Mouse (Mus musculus) CD4-positive, CD25-positive, alpha-beta regulatory T cell, adult 4 months (primary cell): ENCODE measurements around the gene Retnla. TPM values are rescaled to one million over a fixed set of nuclear protein-coding genes. Genes with fewer than 3 reads are reported as not detected.
"Not testable (repeated sequence)": the region's sequence is repeated elsewhere in the genome, so short reads cannot be mapped to it uniquely, and the experiment has no call there.

Experiments used
- ATAC-seq: one replicate; pipeline ENCODE4 v1.8.0; 2017
- polyA plus RNA-seq, 2 experiments: library from polyadenylated mRNA; unstranded; fragments of 100-300 nt; shearing (Covaris generic); gene quantifications; one replicate each; pipeline ENCODE4 v1.2.1; 2017

Retnla gene
- polyA plus RNA-seq = not detected

DNA sequence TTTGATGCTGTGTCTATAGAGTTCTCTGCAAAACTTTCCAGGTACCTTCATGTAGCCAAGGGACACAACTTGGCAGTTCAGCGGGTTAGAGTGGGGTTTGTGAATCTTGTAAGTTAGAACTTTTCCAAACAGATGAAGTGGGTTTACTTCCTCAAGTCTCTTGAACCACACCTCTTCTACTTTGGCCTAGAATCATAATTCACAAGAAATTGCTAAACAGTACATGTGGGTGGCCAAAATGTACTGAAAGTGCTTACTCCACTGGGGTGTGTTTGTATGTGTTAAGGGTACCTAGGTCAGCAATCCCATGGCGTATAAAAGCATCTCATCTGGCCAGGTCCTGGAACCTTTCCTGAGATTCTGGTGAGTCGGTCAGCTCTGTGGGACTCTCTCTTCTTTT is at the start of gene Retnla:
Gene Retnla, plus strand, starts transcription at position 286 of the 400 bp plus-strand sequence.
- ATAC-seq = no peak

DNA sequence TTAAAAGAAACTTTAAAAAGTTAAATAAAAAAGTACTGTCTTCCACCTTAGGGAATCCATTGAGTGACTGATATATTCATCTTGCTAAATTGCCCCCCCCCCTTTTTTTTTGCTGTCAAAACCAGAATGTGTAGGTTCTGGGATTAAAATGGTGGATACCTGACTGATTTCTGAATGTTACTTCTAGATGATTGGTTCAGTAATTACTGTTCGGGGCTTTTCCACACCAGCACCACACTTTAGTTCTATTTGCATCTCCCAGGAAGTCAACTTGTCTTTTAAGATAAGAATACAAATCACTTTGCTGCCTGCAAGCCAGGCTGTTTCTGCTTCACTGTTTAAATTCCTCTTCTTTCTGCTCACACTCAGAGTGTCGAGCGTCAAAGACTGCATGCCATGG is 44.1 kb upstream of the Retnla start:
- peak; percentile 50 for ATAC-seq

DNA sequence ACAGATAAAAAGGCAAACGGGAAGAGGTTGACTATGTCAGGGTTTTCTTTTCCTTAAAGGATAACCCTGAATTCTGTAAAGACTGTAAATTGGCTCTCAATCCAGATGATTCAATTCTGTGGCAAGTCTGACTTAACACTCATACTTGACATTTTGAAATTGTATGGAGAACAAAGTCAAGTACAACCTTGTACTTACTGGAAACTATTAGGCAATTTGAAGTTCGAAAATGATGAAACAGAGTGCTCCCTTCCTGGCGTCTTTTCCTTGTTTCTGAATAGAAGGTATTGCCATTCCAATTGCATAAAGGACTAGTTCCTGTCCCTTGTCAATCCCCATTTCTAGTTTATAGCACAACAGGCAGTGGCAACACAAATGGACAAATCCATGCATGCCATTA is 42.9 kb upstream of the Retnla start:
- no peak for ATAC-seq

DNA sequence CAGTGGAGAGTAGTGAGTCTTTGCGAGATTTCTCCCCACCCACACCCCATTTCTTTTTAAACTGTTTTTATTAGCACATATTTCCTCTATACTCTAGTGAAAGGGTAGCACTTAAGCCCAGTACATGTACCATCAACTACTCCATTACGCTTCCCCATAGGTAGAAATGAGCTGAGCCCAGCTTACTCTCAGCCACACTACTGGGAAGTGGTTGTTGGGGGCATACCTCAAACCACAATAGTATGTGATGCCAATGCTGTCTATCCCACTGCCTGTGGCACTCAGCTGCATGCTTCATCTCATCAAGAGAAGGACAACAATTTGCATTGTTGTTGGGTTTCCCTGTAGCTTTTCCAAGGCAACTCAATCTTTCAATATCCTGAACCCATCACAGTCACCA is 41.4 kb upstream of the Retnla start:
- ATAC-seq = no peak

DNA sequence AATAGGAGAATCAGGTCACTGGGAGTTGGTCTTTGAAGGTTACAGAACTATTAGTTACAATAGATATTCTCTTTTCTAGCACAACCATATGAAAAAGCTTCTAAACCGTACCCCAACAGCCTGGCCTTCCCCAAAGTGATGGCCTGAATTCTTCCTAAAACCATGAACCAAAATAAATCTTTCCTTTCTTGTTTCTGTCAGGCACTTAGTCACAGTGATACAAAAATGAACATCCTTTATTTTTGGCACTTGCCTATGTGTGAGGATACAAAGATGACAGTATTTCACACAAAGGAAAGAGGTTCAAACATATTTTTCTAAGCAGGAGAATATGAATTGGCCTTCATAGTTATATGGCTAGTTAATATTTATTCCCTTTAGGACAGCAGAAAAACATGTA is 36.9 kb upstream of the Retnla start:
- no peak for ATAC-seq

DNA sequence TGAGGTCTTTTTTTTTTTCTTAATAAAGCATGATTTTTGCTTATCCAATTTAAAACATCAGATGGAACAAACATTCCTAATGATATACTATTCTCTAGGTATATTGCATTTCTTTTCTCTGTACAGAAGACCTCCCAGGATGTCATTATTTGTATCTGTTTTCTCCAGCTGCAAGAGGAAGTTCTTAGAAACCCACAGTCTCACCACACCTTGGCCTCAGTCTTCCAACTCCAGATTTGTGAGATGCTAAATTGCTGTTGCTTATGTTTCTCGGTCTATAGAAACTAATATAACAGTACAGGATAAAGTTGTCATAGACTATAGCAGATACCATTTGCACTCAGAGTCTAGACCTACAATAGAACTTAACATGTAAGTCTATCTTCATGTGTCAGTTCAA is 35.8 kb upstream of the Retnla start:
- ATAC-seq = peak; percentile 55

DNA sequence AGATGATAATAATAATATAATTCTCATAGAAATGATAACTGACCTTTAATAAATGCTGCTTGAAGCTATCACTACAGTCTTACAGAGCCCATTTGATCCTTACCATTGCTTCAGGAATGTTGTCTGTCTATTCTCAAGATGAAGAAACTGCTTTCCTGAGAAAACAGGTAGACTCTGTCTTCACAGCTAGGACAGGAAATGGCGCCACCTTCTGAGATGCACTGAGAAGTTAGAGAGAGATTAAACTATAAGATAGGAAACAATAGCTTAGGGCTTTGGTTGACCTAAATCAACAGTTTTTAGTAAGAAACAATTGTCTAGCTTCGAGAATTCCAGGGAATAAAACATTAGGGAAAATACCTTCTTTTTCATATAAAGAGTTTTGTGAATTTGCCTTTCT is 33.0 kb upstream of the Retnla start:
- peak; percentile 82 for ATAC-seq

DNA sequence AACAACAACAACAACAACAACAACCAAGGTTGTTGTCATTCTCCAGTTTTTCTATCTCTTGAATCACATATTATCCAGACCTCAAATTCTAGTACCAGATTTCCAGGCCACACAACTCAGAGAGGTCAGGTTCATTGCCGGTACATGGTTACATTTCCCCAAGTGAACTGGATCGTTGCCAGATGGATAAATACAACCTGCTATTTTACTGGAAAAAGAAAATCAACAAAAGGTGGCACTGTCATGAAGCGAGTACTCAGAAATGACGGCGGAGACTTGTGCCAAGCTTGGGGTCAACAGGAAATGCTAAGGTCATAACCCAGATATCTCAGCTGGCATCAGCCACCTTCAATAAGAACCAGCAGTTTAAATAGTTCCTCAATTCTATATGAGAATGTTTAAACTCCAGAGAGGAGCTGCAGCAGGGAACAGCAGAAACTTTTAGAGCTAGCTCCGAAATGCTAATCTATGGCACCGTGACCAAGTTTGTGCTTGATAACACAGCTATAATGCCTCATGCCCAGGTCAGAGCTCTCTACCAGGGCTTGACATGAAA is 30.4 kb upstream of the Retnla start:
- ATAC-seq = no peak

DNA sequence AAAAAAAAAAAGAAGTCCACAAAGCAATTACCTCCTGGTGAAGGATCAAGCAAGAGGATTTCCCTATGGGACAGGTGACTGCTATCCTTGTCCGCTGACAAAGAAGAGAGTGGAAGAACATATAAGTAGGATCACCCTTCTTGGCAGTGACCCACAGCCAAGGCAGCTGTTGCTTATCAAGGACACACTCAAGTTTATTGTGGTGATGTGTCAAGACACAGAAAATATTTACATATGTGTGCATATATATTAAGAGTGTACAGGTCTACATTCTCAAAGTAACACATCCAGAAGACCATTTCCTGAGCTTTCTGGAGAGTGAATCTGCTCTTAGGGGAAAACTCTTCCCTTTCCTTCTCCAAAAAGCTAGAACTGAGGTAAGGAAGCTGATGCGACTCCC is 25.7 kb upstream of the Retnla start, which contains the start of gene Retnlb:
Gene Retnlb, plus strand, starts transcription at position 162 of the 400 bp plus-strand sequence.
- ATAC-seq = no peak

DNA sequence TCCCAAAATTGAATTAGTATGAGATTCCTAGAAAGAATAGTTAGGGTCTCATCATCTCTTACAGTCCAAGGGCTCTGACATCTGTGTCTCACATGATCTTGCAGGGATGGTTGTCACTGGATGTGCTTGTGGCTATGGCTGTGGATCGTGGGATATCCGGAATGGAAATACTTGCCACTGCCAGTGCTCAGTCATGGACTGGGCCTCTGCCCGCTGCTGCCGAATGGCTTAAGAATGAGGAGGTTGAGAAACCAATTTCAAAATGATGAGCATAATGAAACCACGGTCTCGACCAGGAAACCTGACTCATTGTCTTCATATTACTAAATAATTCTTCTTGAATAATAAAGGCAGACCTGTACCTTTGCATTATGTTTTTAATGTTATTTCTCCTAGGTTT is 23.8 kb upstream of the Retnla start:
- ATAC-seq = no peak

DNA sequence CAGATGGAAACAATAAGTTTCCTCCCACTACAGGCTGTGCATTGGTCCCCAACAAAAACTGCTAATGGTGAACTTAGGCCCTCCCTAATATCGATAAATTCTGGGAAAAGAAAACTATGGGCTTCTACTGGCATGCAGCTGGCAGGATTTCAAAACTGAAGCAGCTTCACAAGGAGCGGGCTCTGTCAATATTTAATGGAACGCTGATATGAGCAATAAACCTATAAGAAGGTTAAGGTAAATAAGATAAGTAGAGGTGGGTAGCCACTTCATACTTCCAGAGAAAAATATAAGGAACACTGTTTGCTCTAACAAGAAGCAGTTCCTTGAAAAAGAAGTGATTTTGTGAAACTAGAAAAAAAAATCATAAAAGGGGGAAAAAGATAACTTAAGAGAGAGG is 15.9 kb upstream of the Retnla start:
- no peak for ATAC-seq

DNA sequence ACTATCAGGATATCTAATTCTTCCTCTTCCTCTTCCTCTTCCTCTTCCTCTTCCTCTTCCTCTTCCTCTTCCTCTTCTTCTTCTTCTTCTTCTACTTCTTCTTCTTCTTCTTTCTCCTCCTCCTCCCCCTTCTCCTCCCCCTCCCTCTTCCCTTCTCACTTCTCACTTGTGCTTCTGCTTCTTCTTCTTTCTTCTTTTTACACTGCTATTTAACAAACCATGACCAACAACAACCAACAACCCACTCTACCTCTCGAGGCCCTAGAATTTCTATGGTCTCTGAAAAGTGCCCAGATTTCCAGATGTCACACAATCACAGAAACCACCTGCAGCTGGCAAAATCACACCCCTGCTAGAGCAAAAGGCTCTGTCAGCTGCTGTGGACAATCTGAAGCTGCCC is 14.7 kb upstream of the Retnla start:
- no peak for ATAC-seq

DNA sequence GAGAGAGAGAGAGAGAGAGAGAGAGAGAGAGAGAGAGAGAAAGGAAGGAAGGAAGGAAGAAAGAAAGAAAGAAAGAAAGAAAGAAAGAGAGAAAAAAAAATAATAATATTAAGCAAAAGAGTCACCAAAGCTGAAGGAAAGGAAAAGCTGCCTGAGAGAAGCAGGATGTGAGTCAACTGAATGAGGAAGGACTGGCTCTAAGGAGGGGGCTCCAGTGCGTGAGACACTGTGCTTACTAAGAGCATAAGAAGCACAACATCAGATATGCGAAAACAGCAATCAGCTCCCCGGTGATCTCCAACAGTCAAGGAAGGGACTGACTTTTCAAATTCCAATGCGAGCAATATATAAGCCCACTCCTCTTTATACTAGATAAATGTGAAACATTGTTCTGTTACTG is 13.3 kb upstream of the Retnla start:
- no peak for ATAC-seq

DNA sequence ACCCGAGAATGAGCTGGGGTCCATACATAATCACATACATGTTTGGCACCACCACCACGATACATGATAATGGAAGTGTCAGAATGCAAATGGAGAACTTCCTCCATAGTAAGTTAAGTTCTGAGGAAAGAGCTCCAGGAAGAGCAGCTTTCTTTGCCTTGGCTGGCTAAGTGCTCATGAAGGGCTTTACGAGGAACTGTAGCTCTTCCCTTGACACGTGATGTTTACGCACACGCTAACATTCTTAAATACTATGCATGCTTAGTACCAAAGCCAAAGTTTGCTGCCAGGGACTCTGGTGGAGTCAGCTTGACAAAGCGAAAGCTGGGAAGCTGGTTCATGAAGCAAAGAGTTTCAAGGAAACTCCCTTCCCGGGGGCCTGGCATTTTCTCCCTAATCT is 10.3 kb upstream of the Retnla start:
- no peak for ATAC-seq

DNA sequence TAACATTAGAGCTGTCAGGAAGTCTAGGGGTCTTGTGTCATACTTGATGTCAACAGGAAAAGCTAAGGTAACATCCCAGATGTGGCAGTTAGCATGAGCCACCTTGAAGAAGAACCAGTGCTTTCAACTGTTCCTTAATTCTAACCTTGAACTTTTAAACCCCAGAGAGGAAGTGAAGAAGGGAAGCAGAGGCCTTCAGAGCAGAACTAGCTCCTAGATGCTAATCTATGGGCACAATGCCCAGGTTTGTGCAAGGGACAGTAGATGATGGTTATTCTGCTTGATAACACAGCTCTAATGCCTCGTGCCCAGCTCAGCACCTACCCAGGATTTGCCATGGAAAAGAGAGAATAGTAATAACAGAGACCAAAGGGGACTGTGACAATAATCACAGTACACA is 8.7 kb upstream of the Retnla start:
- not testable (repeated sequence) for ATAC-seq

DNA sequence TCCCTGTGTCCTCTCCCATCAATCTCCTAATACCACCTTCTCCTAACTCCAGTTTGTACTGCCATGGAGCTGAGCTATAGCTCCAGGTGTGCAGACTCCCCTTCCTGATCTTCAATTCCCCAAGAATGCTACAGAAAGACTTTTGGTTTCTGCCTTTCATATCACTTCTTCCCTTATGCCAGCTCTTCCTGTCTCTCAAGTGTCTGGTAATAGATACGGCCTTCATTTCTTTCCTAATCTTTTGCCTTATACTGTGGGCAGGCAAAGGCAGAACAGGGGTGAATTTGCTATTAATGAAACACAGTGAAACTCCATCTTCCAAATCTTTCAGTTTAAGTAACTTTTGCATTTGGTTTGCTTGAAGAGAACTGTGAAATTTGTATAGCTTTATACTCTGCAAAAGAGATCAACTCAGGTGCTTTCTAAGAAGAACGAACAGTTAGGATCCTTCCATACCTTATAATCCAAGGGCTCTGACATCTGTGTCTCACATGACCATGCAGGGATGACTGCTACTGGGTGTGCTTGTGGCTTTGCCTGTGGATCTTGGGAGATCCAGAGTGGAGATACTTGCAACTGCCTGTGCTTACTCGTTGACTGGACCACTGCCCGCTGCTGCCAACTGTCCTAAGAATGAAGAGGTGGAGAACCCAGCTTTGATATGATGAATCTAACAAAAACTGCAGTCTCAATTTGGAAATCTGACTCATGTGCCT is 1.5 kb downstream of the Retnla start:
- ATAC-seq = no peak

DNA sequence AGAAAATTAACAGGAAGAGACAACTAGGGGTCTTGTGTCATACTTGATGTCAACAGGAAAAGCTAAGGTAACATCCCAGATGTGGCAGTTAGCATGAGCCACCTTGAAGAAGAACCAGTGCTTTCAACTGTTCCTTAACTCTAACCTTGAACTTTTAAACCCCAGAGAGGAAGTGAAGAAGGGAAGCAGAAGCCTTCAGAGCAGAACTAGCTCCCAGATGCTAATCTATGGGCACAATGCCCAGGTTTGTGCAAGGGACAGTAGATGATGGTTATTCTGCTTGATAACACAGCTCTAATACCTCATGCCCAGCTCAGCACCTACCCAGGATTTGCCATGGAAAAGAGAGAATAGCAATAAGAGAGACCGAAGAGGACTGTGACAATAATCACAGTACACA is 22.7 kb downstream of the Retnla start:
- ATAC-seq = not testable (repeated sequence)

DNA sequence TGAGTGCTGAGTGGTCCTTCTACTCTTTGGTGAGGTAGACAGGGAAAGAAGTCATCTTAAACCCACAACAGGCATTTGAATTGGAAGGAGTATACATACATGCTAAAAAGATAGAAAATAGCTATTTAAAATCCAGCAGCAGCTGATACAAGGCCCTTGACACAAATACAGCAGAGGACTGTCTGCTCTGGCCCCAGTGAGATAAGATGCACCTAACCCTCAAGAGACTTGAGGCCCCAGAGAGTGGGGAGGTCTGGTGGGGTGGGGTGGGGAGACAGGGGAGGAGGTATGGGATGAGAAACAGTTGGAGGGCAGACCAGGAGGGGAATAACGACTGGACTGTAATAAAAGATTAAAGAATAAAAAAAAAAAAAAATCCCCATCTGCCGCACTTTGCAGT is 25.3 kb downstream of the Retnla start:
- ATAC-seq = no peak

DNA sequence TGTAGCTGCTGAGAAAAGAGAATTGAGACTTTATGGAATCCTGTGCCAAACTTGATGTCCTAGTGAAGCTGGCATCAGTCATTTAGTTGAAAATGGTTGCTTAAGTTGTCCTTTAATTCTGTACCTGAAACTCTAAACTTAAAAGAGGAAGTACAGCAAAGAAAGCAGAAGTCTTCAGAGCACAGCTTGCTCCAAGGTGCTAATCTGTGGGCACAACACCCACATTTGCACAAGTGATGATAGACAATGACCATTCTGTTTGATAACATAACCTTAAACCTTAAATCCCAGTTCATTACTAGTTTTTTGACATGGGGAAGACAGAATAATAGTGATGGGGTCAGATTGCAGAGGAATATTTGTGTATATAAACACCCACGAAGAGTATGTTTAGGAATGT is 26.3 kb downstream of the Retnla start:
- ATAC-seq = no peak

DNA sequence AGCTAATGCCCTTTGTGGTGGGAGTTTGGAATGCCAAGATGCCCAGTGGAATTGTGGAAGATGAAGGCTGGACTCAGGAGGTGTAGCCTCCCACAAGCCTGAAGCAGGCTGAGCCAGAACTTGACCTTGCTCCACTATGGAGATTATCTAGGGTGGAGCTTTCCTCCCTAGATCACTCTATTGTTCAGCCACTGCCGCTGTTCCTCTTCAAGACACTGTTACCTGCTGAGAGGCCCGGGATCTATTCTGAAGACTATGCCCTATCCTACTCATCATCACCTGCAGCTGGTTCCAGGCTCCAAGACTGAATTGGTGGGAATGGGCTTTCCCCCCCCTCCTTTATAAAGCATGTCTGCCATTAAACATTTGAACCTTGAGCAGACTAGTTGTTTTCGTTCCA is 27.3 kb downstream of the Retnla start:
- ATAC-seq = no peak

DNA sequence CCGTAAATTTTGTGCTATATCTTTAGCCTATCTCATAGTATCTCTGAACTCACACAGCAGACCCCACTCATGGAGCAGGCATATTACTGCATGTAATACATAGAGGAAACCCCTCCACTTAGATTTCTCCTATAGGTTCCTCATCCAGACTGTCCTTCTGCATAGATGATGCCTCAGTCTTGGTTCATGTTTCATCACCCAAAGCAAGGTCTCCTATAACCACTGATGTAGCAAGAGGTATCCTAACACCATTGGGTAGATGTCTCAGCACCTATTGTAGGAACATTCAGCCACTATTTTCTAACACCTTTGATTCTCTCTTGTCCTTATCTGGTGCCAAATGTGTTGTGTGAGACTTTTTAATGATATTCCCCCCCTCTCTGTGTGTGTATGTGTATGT is 29.4 kb downstream of the Retnla start:
- ATAC-seq = no peak

DNA sequence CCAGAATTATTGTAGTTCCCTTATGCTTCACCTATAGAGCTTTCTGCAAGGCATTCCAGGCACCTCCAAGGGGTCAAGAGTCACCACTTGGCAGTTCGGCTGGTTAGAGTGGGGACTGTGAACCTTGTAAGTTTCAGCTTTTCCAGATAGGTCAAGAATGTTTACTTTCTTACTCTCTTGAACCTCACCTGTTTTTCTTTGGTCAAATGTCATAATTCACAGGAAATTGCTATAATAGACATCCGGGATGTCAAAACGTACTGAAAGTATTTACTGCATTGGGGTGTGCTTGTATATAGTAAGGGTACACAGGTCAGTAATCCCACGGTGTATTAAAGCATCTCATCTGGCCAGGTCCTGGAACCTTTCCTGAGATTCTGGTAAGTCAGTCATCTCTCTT is 30.0 kb downstream of the Retnla start, which contains the start of gene Retnlg:
Gene Retnlg, plus strand, starts transcription at position 301 of the 400 bp plus-strand sequence.
- no peak for ATAC-seq

DNA sequence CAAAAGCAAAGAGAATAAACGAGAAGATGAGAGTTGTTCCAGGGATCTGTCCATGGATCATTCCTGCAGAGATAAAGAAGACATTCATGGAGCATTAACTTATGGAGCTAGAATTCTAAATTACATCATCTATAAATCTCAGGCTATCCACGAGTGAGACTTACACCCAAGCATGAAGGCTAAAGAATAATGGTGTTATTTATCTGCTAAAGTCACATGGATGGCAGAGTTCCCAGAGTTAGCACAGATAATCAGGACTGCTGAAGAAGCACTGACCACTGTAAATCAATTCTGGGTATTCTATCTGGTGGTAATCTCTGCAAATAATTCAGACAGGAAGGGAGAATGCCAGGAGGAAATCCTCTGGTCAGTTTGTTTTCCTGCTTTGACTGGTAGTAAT is 48.4 kb downstream of the Retnla start:
- no peak for ATAC-seq
